Mouse (Mus musculus) liver, postnatal 0 days (tissue): ENCODE results near the gene Cux1. TPM values are rescaled to one million over a fixed set of nuclear protein-coding genes. Genes with fewer than 3 reads are reported as not detected.

Source experiments
- ATAC-seq: fragments of 200-750 bp; cut with Nextera tagmentation; 2 replicates; pipeline ENCODE4 v1.8.0; 2017; ENCODE audit warnings: mild to moderate bottlenecking, moderate library complexity
- DNase-seq: peaks from one replicate; pipeline ENCODE4 v3.0.0-alpha.2; 2016
- H3K27ac ChIP-seq: fragments of 300-500 bp; sonication (generic); 2 replicates; pipeline ENCODE4 v1.5.1; 2014; ENCODE audit warnings: antibody characterized with exemption, moderate library complexity, mild to moderate bottlenecking, low read depth
- H3K27me3 ChIP-seq: fragments of 300-500 bp; sonication (generic); 2 replicates; pipeline ENCODE4 v1.6.1; 2014; ENCODE audit warnings: low read length, control low read depth, mixed read lengths; ENCODE audit not compliant: insufficient read depth
- H3K36me3 ChIP-seq: fragments of 300-500 bp; sonication (generic); replicated peaks from 2 replicates; pipeline ENCODE4 v1.6.1; 2014; ENCODE audit warnings: mild to moderate bottlenecking, control low read depth, low read length, moderate library complexity, mixed read lengths; ENCODE audit not compliant: insufficient read depth
- H3K4me1 ChIP-seq: fragments of 300-500 bp; sonication (generic); 2 replicates; pipeline ENCODE4 v1.6.1; 2014; ENCODE audit warnings: antibody characterized with exemption, mild to moderate bottlenecking, control low read depth; ENCODE audit not compliant: insufficient read depth
- H3K4me2 ChIP-seq: fragments of 300-500 bp; sonication (generic); 2 replicates; pipeline ENCODE4 v1.6.1; 2014; ENCODE audit warnings: low read depth, mild to moderate bottlenecking, low read length, moderate library complexity, mixed read lengths
- H3K4me3 ChIP-seq: fragments of 300-500 bp; sonication (generic); 2 replicates; pipeline ENCODE4 v1.5.1; 2014; ENCODE audit warnings: low read depth, low read length
- H3K9ac ChIP-seq: fragments of 300-500 bp; sonication (generic); replicated peaks from 2 replicates; pipeline ENCODE4 v1.6.1; 2014; ENCODE audit warnings: mild to moderate bottlenecking, moderate library complexity
- H3K9me3 ChIP-seq: fragments of 300-500 bp; sonication (generic); 2 replicates; pipeline ENCODE4 v1.6.1; 2016; ENCODE audit warnings: mild to moderate bottlenecking, control low read depth, low read length, mixed read lengths
- CTCF ChIP-seq: sonication (generic); IDR thresholded peaks from 2 replicates; pipeline ENCODE4 v1.5.1; 2016; ENCODE audit warnings: antibody characterized with exemption, low read depth
- EP300 ChIP-seq: IDR thresholded peaks from 2 replicates; pipeline ENCODE4 v1.6.1; 2016; ENCODE audit warnings: antibody characterized with exemption, low read depth, mild to moderate bottlenecking
- WGBS: fragments of 180-500 bp; shearing (Covaris S2); extraction: QIAGEN DNeasy Blood & Tissue Kit; methylation state at CpG from one replicate; pipeline ENCODE4 v1.1.7; 2014; ENCODE audit not compliant: insufficient replicate concordance; 5-methylcytosine and 5-hydroxymethylcytosine counted together
- polyA plus RNA-seq: library from polyadenylated mRNA; unstranded; fragments of >200 nt; fragmentation: Nextera tagmentation; extraction: Ambion mirVana; gene quantifications from 2 replicates; pipeline ENCODE4 v1.2.1, GENCODE M21; 2015

Gene Cux1
- polyA plus RNA-seq, 1 experiment from 2014 or later = 10.7 TPM

- no peaks in the 10 kb centered on the region for H3K9me3 ChIP-seq
- no peak overlapping the region for H3K9ac ChIP-seq
- no peak overlapping the region for H3K4me3 ChIP-seq
- H3K27ac ChIP-seq = no peak overlapping the region
- TF ChIP-seq CTCF (no peak), EP300 (no peak)
- no peaks in the 10 kb centered on the region for H3K27me3 ChIP-seq
- no peak for ATAC-seq
- H3K4me2 ChIP-seq = no peak overlapping the region
- H3K36me3 ChIP-seq = peaks cover 63% of the 10 kb centered on the region
- WGBS = 93% methylated on average over 14 of the region's 14 CpGs
- DNase-seq = no peak
- H3K4me1 ChIP-seq = no peaks in the 10 kb centered on the region
Measured at GRCm38 (mm10) chr5:136312566-136312965, 254.7 kb downstream of the Cux1 start.

GRCm38 (mm10) chr5:136312166-136312565, 255.1 kb downstream of the Cux1 start:
- H3K4me3 ChIP-seq = no peak overlapping the region
- ATAC-seq = no peak
- H3K27me3 ChIP-seq = no peaks in the 10 kb centered on the region
- DNase-seq = no peak
- H3K4me2 ChIP-seq = no peak overlapping the region
- no peak overlapping the region for H3K27ac ChIP-seq
- TF ChIP-seq EP300 = no peak
- no peak for TF ChIP-seq CTCF
- no peak overlapping the region for H3K9ac ChIP-seq
- WGBS = 69% methylated on average over 4 of the region's 4 CpGs
- H3K36me3 ChIP-seq = peaks cover 67% of the 10 kb centered on the region
- no peaks in the 10 kb centered on the region for H3K9me3 ChIP-seq
- no peaks in the 10 kb centered on the region for H3K4me1 ChIP-seq

GRCm38 (mm10) chr5:136306254-136306653, 261.0 kb downstream of the Cux1 start:
- Histone ChIP-seq H3K27ac (no peak overlapping the region), H3K27me3 (no peaks in the 10 kb centered on the region), H3K4me2 (no peak overlapping the region), H3K4me1 (no peaks in the 10 kb centered on the region), H3K4me3 (no peak overlapping the region), H3K36me3 (peaks cover 68% of the 10 kb centered on the region), H3K9me3 (no peaks in the 10 kb centered on the region), H3K9ac (no peak overlapping the region)
- ATAC-seq = no peak
- DNase-seq = no peak
- WGBS = 80% methylated on average over 5 of the region's 5 CpGs
- no peak for TF ChIP-seq CTCF
- TF ChIP-seq EP300 = no peak

GRCm38 (mm10) chr5:136303409-136303983, 263.8 kb downstream of the Cux1 start:
- DNase-seq (no peak), ATAC-seq (no peak)
- Histone ChIP-seq H3K9me3 (no peaks in the 10 kb centered on the region), H3K27ac (no peak overlapping the region), H3K4me1 (no peaks in the 10 kb centered on the region), H3K4me2 (no peak overlapping the region), H3K36me3 (peaks cover 71% of the 10 kb centered on the region), H3K4me3 (no peak overlapping the region), H3K9ac (no peak overlapping the region), H3K27me3 (no peaks in the 10 kb centered on the region)
- WGBS = 90% methylated on average over 19 of the region's 19 CpGs
- TF ChIP-seq CTCF = no peak
- no peak for TF ChIP-seq EP300

- H3K4me1 ChIP-seq = no peaks in the 10 kb centered on the region
- no peak overlapping the region for H3K9ac ChIP-seq
- H3K27me3 ChIP-seq = no peaks in the 10 kb centered on the region
- ATAC-seq = no peak
- TF ChIP-seq EP300 (no peak), CTCF (no peak)
- no peak overlapping the region for H3K4me3 ChIP-seq
- H3K27ac ChIP-seq = no peak overlapping the region
- H3K36me3 ChIP-seq = peaks cover 57% of the 10 kb centered on the region
- WGBS = 88% methylated on average over 6 of the region's 6 CpGs
- DNase-seq = no peak
- no peaks in the 10 kb centered on the region for H3K9me3 ChIP-seq
- no peak overlapping the region for H3K4me2 ChIP-seq
Measured at GRCm38 (mm10) chr5:136300880-136301279, 266.4 kb downstream of the Cux1 start.

- no peaks in the 10 kb centered on the region for H3K9me3 ChIP-seq
- TF ChIP-seq CTCF = no peak
- 77% methylated on average over 6 of the region's 6 CpGs for WGBS
- peaks cover 32% of the 10 kb centered on the region for H3K36me3 ChIP-seq
- H3K27ac ChIP-seq = no peak overlapping the region
- H3K4me3 ChIP-seq = no peak overlapping the region
- no peak overlapping the region for H3K4me2 ChIP-seq
- H3K9ac ChIP-seq = no peak overlapping the region
- no peak for ATAC-seq
- no peaks in the 10 kb centered on the region for H3K27me3 ChIP-seq
- no peak for DNase-seq
- no peaks in the 10 kb centered on the region for H3K4me1 ChIP-seq
Measured at GRCm38 (mm10) chr5:136297691-136298090, 269.6 kb downstream of the Cux1 start.

GRCm38 (mm10) chr5:136296911-136297310, 270.4 kb downstream of the Cux1 start:
- DNase-seq (no peak), ATAC-seq (no peak)
- no peak overlapping the region for H3K27ac ChIP-seq
- H3K9me3 ChIP-seq = no peaks in the 10 kb centered on the region
- H3K4me3 ChIP-seq = no peak overlapping the region
- H3K36me3 ChIP-seq = peaks cover 28% of the 10 kb centered on the region
- no peaks in the 10 kb centered on the region for H3K27me3 ChIP-seq
- H3K4me1 ChIP-seq = no peaks in the 10 kb centered on the region
- 86% methylated on average over 4 of the region's 4 CpGs for WGBS
- H3K4me2 ChIP-seq = no peak overlapping the region
- no peak overlapping the region for H3K9ac ChIP-seq
- no peak for TF ChIP-seq CTCF
- TF ChIP-seq EP300 = no peak
